Mouse (Mus musculus) C2C12 (cell line): ENCODE results near the gene Capn5. TPM values are rescaled to one million over a fixed set of nuclear protein-coding genes. Genes with fewer than 3 reads are reported as not detected.

Source experiments
- H3K27me3 ChIP-seq: one replicate; pipeline ENCODE4 v1.6.1; 2011; ENCODE audit not compliant: control insufficient read depth, insufficient read depth, insufficient read length
- H3K36me3 ChIP-seq: one replicate; pipeline ENCODE4 v1.6.1; 2011; ENCODE audit not compliant: control insufficient read depth, insufficient read depth
- H3K4me3 ChIP-seq: one replicate; pipeline ENCODE4 v1.5.1; 2011; ENCODE audit warnings: mild to moderate bottlenecking, control low read depth; ENCODE audit not compliant: poor library complexity, insufficient read depth, severe bottlenecking
- H3K79me2 ChIP-seq: one replicate; pipeline ENCODE4 v1.6.1; 2011; ENCODE audit not compliant: control insufficient read depth, insufficient read depth
- H3K79me3 ChIP-seq: one replicate; pipeline ENCODE4 v1.6.1; 2011; ENCODE audit warnings: low read depth, control low read depth
- H3ac ChIP-seq: one replicate; pipeline ENCODE3; 2011; ENCODE audit warnings: low read depth; ENCODE audit not compliant: control insufficient read depth, insufficient read length
- CEBPB ChIP-seq: IDR thresholded peaks from one replicate; pipeline ENCODE4 v1.6.1; 2011; ENCODE audit warnings: low read depth, mild to moderate bottlenecking, control low read depth, moderate library complexity
- CTCF ChIP-seq: IDR thresholded peaks from one replicate; pipeline ENCODE4 v1.5.1; 2011; ENCODE audit not compliant: control insufficient read depth, insufficient read depth, insufficient read length
- FOSL1 ChIP-seq: IDR thresholded peaks from one replicate; pipeline ENCODE4 v1.8.0; 2011; ENCODE audit warnings: mild to moderate bottlenecking, low read length; ENCODE audit not compliant: poor library complexity, insufficient read depth, severe bottlenecking
- MAX ChIP-seq: IDR thresholded peaks from one replicate; pipeline ENCODE4 v1.6.1; 2011; ENCODE audit warnings: mild to moderate bottlenecking, control low read depth
- MYOD1 ChIP-seq: IDR thresholded peaks from one replicate; pipeline ENCODE4 v1.6.1; 2011; ENCODE audit warnings: low read depth; ENCODE audit not compliant: control insufficient read depth, insufficient read length
- MYOG ChIP-seq: IDR thresholded peaks from one replicate; pipeline ENCODE4 v1.6.1; 2011; ENCODE audit not compliant: control insufficient read depth, insufficient read length; ENCODE audit errors: extremely low read depth
- USF1 ChIP-seq: IDR thresholded peaks from one replicate; pipeline ENCODE4 v1.6.1; 2011; ENCODE audit warnings: low read depth, mild to moderate bottlenecking, control low read depth, moderate library complexity
- polyA plus RNA-seq: library from polyadenylated mRNA; unstranded; fragments of >200 nt; fragmentation: generic; extraction: Trizol; gene quantifications from one replicate; pipeline ENCODE4 v1.2.1, GENCODE M21; 2012; ENCODE audit warnings: missing spikeins

Capn5 gene
- polyA plus RNA-seq, 1 experiment = 2.5 TPM

GRCm38 (mm10) chr7:98109771-98110170 lies 68.3 kb downstream of the Capn5 start:
- H3K4me3 ChIP-seq = no peak overlapping the region
- H3K36me3 ChIP-seq = no peaks in the 10 kb centered on the region
- no peak for TF ChIP-seq FOSL1
- no peaks in the 10 kb centered on the region for H3K79me2 ChIP-seq
- H3K27me3 ChIP-seq = peaks cover 24% of the 10 kb centered on the region
- H3K79me3 ChIP-seq = no peaks in the 10 kb centered on the region
- H3ac ChIP-seq = no peak overlapping the region

- Histone ChIP-seq H3ac (no peak overlapping the region), H3K79me3 (no peaks in the 10 kb centered on the region)
- TF ChIP-seq MYOG (no peak), MYOD1 (no peak), CTCF (no peak), CEBPB (no peak), USF1 (no peak), MAX (no peak), FOSL1 (no peak)
Measured at GRCm38 (mm10) chr7:98108636-98109430, 69.2 kb downstream of the Capn5 start.

GRCm38 (mm10) chr7:98106272-98106671 lies 71.8 kb downstream of the Capn5 start:
- peaks cover 7% of the 10 kb centered on the region for H3K27me3 ChIP-seq
- no peak for TF ChIP-seq CTCF
- no peak for TF ChIP-seq MYOG
- no peak for TF ChIP-seq USF1
- no peak for TF ChIP-seq FOSL1
- no peak for TF ChIP-seq MYOD1
- TF ChIP-seq MAX = no peak
- no peak for TF ChIP-seq CEBPB

More at GRCm38 (mm10) chr7:98108636-98109430, 69.2 kb downstream of the Capn5 start:
- Histone ChIP-seq H3K4me3 (no peak overlapping the region), H3K27me3 (peaks cover 24% of the 10 kb centered on the region), H3K79me2 (no peaks in the 10 kb centered on the region), H3K36me3 (no peaks in the 10 kb centered on the region)

GRCm38 (mm10) chr7:98104481-98105435 lies 73.3 kb downstream of the Capn5 start:
- TF ChIP-seq CEBPB (no peak), MAX (no peak), USF1 (no peak), FOSL1 (no peak), CTCF (no peak), MYOG (no peak), MYOD1 (no peak)
- H3ac ChIP-seq = no peak overlapping the region

More at GRCm38 (mm10) chr7:98106272-98106671, 71.8 kb downstream of the Capn5 start:
- no peaks in the 10 kb centered on the region for H3K79me2 ChIP-seq
- no peak overlapping the region for H3ac ChIP-seq
- no peaks in the 10 kb centered on the region for H3K36me3 ChIP-seq
- H3K79me3 ChIP-seq = no peaks in the 10 kb centered on the region
- no peak overlapping the region for H3K4me3 ChIP-seq

GRCm38 (mm10) chr7:98103942-98104292 lies 74.2 kb downstream of the Capn5 start:
- no peaks in the 10 kb centered on the region for H3K36me3 ChIP-seq
- no peak overlapping the region for H3K4me3 ChIP-seq
- H3ac ChIP-seq = no peak overlapping the region
- H3K79me2 ChIP-seq = no peaks in the 10 kb centered on the region
- TF ChIP-seq MYOG (no peak), CTCF (no peak), CEBPB (no peak), FOSL1 (no peak), MYOD1 (no peak), USF1 (no peak), MAX (no peak)
- no peaks in the 10 kb centered on the region for H3K79me3 ChIP-seq
- peaks cover 12% of the 10 kb centered on the region for H3K27me3 ChIP-seq

More at GRCm38 (mm10) chr7:98104481-98105435, 73.3 kb downstream of the Capn5 start:
- Histone ChIP-seq H3K27me3 (peaks cover 4% of the 10 kb centered on the region), H3K79me3 (no peaks in the 10 kb centered on the region), H3K79me2 (no peaks in the 10 kb centered on the region), H3K4me3 (no peak overlapping the region), H3K36me3 (no peaks in the 10 kb centered on the region)
